In genomic region chr5:144904356-144905134, GRCm38 (mm10) we compare ENCODE assay signal across 15 mouse cellular contexts.
"Had no signal": no experiment of that assay in that cellular context is flagged by ENCODE, and none has a peak within 500 bp of the region (broad histone marks: within the 10 kb centered on the region; RNA-seq: fewer than 3 reads in every experiment).

No protein-coding gene starts in this region.

- H3K4me3 ChIP-seq: limb, embryonic 15.5 days; liver, embryonic 15.5 days; megakaryocyte, embryonic 14.5 days; midbrain, embryonic 15.5 days; neural tube, embryonic 13.5 days had no signal

- DNase-seq: kidney, postnatal 14 days; lung, embryonic 14.5 days; lung, postnatal 10 days; lung, postnatal 4 days; retina, postnatal 1 day; right cerebral cortex, postnatal 4 days; spleen, adult 18-20 months; thymus, adult 18-20 months; thymus, postnatal 14 days had no signal

- H3K4me1 ChIP-seq: liver, embryonic 15.5 days; midbrain, embryonic 15.5 days had no signal

- ATAC-seq: midbrain, embryonic 15.5 days had no signal

- H3K36me3 ChIP-seq: liver, embryonic 15.5 days; midbrain, embryonic 15.5 days had no signal

- H3K9me3 ChIP-seq: limb, embryonic 15.5 days; liver, embryonic 15.5 days; midbrain, embryonic 15.5 days; neural tube, embryonic 13.5 days had no signal

- H3K27ac ChIP-seq: limb, embryonic 15.5 days; liver, embryonic 15.5 days; midbrain, embryonic 15.5 days; neural tube, embryonic 13.5 days had no signal

- H3K9ac ChIP-seq: limb, embryonic 15.5 days; liver, embryonic 15.5 days; lung, embryonic 14.5 days; midbrain, embryonic 15.5 days; neural tube, embryonic 13.5 days had no signal

- H3K27me3 ChIP-seq: limb, embryonic 15.5 days; liver, embryonic 15.5 days; midbrain, embryonic 15.5 days; neural tube, embryonic 13.5 days had no signal

- H3K4me2 ChIP-seq: limb, embryonic 15.5 days; liver, embryonic 15.5 days; lung, embryonic 14.5 days; midbrain, embryonic 11.5 days; midbrain, embryonic 15.5 days; neural tube, embryonic 13.5 days had no signal
